Mouse (Mus musculus) neural tube, embryonic 10.5 days (tissue): ENCODE results near the gene Serpinh1.
A peak's percentile ranks its signal among the peaks of the same experiment; 100 is the strongest.

ENCODE experiments used
- DNase-seq: peaks from one replicate; pipeline ENCODE4 v3.0.0-alpha.2; 2017; ENCODE audit warnings: low spot score; ENCODE audit errors: extremely low spot score

The Serpinh1 gene

DNA sequence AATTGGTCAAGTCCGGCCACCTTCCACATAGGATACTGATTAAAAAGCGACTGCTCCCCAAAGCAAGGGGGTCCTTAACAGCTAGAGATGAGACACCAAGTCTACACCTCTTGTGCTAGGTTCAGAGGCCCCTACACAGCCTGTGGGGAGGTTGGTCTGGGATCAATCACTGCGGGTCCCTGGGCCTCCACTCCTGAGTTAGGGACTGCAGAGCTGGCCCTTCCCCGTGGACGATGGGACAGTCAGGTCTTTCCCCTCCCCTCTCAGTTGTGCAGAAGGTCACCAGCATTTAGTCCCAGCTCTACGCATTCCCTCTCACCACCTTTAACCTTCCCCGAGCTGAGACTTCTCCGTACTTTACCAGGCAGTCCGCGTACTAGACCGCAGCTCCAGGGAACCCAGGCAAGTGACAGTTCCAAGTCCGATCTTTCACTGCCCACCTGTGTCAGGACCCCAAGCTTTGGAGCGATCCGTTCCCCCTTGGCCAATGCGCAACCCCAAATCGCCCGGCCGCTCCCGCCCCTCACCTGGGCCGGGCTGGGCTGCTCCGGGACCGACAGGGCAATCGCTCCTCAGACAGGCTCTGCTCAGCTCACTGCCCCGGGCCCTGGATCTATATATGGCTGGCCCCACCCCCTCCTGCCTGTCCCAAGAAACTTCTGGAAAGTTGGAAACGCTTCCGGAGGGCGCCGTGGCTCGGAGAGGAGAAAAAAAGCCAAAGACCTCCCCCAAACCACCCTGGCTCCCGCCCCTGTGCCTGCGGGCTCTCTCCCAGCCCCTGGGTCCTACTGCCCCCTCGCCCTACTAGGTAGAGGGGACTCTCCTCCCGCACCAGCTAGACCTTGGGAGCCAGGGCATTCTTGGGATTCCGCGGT is at the start of gene Serpinh1:
Gene Serpinh1 (minus strand): TSS at position 714 of the 875 bp plus-strand sequence.
- DNase-seq = peak; percentile 89

GRCm38 (mm10) chr7:99402477-99402876 is 49.4 kb upstream of the Serpinh1 start:
- no peak for DNase-seq

GRCm38 (mm10) chr7:99401373-99401772 is 48.3 kb upstream of the Serpinh1 start:
- DNase-seq = no peak

DNA sequence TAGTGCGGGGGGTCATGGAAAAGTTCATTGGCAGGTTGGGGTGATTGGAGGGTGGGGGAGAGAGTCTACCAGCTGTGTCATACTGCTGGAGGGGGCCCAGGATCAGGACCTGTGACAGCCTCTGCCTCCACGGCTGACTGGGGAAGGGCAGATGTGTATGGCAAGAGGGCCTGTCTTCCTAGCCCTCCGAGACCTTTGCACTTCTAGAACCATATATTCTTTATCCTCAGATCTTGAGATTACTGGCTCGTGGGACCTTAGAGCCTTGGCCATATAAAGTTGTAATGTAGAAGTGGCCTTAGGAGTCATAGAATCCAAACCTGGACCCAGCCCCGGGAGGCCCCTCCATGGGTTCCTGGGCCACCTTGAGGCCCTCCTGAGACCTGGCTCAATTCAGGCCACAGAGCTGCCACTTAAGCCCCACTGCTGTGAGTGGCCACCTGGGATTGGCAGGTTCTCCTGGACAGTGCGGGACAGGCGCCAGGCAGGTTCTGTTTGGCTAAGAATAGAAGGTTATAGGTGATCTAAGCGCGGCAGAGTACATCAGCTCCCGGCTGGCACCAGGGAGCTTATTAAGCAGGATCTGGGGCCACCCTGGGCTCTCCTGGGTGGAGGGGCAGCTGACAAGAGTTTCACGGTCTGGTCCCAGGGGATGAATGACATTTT is 44.1 kb upstream of the Serpinh1 start:
- no peak for DNase-seq

GRCm38 (mm10) chr7:99395908-99396616 is 43.0 kb upstream of the Serpinh1 start:
- no peak for DNase-seq

GRCm38 (mm10) chr7:99395385-99395784 is 42.3 kb upstream of the Serpinh1 start:
- DNase-seq = no peak

DNA sequence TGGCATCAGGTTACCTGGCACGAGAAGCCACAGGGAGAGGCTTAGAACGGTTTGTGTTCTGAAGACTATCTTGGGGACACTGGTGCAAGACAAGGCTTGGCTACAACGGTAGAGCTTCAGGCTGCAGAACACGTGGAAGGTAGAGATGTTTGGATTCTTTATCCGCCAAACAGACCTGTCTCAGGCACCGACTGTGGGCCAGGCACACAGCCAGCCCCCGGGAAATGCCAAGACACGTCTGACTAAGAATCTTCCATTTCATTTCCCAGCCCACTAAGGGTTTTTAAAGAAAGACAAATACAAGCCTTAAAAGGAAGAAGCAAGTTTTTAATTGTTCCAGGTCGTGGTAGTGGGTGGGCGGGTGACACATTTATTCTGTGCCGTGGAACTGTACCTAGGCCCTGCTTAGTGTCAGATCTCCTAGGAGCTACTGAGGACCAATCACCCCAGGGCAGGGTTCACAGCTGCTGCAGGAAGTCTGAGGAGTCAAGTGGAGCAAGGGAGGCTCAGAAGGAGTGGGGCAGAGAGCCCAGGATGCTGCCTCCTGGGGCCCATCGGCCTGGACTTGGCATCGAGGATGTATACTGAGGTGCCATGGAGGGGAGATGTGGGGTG is 40.8 kb upstream of the Serpinh1 start:
- DNase-seq = no peak

DNA sequence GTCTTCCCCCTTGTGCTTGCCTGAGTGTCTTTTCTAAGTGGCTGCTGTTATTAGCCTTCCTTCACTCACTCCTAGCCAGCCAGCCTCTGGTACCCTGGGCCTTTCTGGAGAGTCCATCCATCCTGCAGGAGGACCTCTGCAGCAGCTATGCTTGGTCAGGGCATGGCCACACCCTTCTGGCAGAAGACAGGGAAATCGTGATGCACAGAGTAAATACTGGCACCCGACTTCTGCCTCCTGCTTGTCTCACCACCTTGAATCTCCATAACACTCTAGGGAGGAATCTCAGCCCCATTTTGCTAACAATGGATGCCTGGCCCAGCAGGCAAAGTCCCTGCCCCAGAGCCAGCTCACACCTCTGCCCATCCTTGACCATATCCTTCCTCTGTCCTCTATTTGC is 39.7 kb upstream of the Serpinh1 start:
- DNase-seq = no peak

GRCm38 (mm10) chr7:99390559-99390958 is 37.5 kb upstream of the Serpinh1 start:
- DNase-seq = no peak

- no peak for DNase-seq
These were observed 34.3 kb upstream of the Serpinh1 start for GRCm38 (mm10) chr7:99387356-99387755.

DNA sequence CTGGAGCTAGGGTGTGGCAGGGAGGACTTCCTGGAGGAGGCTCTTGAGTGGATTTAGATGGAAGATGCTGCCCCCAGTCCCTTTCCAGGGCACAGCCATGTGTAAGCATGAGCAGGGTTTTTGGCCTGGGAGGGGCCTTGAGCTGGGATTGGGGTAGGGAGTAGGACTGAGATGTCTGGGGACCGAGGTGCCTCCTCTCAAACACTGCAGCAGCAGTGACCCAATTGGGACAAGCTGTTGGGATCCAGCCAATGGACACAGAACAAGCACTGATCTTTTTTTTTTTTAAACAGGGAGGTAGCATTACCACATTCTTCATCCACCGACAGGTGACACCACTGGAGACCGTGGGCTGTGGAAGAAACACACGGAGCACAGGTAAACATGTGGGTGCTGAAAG is 33.8 kb upstream of the Serpinh1 start:
- no peak for DNase-seq

DNA sequence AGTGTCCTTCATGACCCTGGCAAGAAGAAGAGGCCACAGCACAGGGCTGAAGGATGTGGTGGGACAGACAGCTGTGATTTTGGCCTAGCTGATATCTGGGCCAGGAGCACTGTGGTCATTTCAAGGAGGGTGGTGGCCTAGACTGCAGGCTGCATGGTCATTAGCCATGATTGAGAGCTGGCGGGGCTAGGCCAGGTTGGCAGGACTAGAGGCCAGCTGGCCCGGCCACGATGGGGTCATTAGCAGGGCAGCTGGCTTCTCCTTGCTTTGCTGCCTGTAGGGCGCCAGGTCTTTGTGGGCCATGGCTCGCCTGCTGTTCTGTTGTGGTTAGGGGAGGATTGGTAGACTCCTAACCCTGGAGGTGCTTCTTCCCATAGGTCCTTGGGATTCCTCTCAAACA is 33.0 kb upstream of the Serpinh1 start:
- DNase-seq = no peak

- DNase-seq = no peak
These were observed 31.1 kb upstream of the Serpinh1 start for GRCm38 (mm10) chr7:99384101-99384611.

- DNase-seq = no peak
These were observed 30.2 kb upstream of the Serpinh1 start for GRCm38 (mm10) chr7:99383246-99383645.

DNA sequence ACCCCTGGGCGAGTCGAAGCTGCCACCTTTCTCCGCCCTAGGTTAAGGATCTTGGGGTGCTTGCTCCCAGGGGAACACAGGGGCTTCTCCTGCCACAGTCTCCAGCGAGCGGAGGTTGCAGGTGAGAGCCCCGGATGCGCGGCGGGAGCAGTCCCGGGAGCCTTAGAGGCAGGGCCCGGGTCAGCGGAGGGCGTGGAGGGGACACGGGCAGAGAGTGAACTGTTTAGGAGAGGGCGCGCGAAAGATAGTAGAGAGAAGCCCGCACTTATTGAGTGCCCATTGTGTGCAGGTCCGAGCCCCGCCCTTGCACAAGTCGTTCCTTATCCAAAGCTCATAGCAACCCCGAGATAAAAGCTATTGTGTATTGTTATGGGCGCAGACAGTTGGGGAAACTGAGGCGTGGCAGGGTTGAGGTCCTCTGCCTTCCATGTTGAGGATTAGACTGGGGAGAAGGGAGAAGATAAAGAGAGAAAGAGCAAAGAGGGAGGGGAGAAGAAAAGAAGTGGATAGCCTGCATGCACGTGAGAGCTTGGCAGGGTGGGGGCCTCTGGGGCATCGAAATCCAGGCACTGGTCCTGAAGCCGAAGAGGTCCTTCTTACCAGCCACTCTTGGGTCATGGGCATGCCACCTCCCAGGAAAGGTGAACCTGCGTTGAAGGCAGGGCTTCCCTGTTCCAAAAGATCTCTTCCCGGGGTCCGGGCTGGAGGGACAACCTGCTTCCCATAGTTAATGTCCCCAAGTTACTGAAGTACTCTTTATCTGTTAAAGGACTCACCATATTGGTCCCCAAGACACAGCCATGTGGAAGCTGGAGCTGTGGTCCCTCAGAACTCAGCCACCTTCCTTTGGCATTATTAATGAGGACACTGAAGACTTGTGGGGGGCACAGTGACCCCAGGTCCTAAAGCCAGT is 29.3 kb upstream of the Serpinh1 start:
- no peak for DNase-seq

DNA sequence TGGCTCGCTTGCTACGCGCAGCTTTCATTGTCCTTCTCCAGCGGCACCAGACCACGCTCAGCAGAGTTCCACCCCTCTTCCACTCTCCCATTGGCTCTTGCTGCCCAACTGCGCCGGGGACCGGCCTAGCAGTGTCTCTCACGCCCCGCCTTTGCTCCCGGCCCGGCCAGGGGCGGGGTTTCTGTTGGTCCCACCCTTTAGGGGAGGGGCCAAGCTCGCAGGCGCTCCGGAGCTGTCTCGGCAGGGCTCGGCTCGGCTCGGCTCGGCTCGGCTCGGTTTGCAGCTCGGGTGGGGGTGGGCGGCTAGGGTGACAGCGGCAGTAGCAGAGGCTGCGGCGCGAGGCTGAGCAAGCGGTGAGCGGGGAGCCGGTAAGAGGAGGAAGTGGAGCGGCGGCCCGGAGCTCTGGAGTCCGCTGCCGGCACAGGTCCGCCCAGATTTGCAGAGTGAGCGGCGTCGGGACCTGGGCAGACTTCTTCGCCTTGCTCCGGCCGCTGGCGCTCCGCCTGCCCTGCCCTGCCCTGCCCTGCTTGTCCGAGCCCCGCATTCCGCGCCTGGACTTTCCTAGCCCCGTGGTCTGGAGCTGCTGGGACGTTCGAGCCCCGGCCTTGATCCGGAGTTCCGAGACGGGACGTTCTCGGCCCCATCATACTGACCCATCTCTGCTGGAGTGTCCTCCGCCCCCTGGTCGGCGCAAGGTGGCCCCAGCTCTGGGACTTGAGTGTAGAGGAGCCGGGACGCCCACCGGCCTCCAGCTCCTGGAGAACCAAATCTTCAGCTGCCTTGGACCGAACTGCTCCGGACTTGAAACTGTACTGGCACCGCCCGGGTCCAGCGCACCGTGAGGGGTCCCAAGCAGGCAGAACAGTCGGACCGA is 28.4 kb upstream of the Serpinh1 start, which contains the start of gene Gdpd5:
Gene Gdpd5 (plus strand): TSS at position 201 of the 874 bp plus-strand sequence.
- peak; percentile 100 for DNase-seq

- DNase-seq = peak; percentile 72
These were observed 27.6 kb upstream of the Serpinh1 start for GRCm38 (mm10) chr7:99380491-99381213.

- DNase-seq = no peak
These were observed 25.8 kb upstream of the Serpinh1 start for GRCm38 (mm10) chr7:99378870-99379269.

- DNase-seq = peak; percentile 79
These were observed 22.4 kb upstream of the Serpinh1 start for GRCm38 (mm10) chr7:99375455-99375854.
